In the genomic region with DNA sequence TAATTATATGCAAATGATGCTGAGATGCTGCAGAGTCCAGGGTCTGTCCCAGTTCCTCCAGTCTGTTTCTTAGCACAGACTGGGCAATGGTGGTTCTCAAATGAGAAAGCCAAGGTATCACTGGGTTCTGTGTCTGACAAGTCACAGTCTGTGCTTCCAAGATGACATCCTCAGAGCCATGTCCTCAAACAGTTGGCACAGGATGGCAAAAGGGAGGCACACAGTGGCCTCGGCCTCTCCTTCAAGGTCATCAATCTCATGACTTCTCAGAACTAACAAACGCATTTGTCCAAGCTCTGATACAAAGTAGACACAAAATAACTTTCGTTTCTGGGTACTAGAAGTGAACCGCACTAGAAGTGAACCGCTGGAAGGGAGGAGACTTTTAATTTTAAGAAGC, we compare ENCODE assay signal across 14 mouse cellular contexts. TPM values are rescaled to one million over a fixed set of nuclear protein-coding genes. Genes with fewer than 3 reads are reported as not detected.
DNase-seq lines count a peak whose midpoint lies in the region.
"Had no signal": no experiment of that assay in that cellular context is flagged by ENCODE, and none has a peak within 500 bp of the region (broad histone marks: within the 10 kb centered on the region; RNA-seq: fewer than 3 reads in every experiment).

No protein-coding gene starts in this region.

- peak; percentile 75 for DNase-seq in adrenal gland, adult (ENCODE audit: inconsistent age in 2 of 2, low spot score in 1 of 2)
- DNase-seq in adrenal gland, postnatal 4 days (ENCODE audit: low spot score in 2 of 2) = no peak
- DNase-seq in adrenal gland, adult 8-10 months = peak; percentile 23
- no peak for DNase-seq in adrenal gland, adult 18-20 months (ENCODE audit: low spot score in 2 of 2)
- peak; percentile 77 for DNase-seq in testis, postnatal 14 days (ENCODE audit: low spot score)
- no peak for DNase-seq in testis, postnatal 10 days (ENCODE audit: low spot score)
- DNase-seq: B cell, adult 2 months; cerebellum, adult 11-12 months; cerebellum, adult 2 months; cerebellum, adult 9-10 months; cerebellum, postnatal 10 days; cerebellum, postnatal 25 days; forebrain, postnatal 0 days had no signal

RNA-seq across cellular contexts. Expression of a gene that starts 9.8 kb away (rescaled TPM):
- 1 to 10 TPM in 1 of 2 experiments, under 1 TPM in 1; 0.62 to 1.1 TPM for total RNA-seq in adrenal gland, postnatal 4 days (2021)
- total RNA-seq in adrenal gland, adult 8-10 months (2022) = 1 to 10 TPM in 2 of 4 experiments, under 1 TPM in 2; 0.44 to 1.7 (median 1.1) TPM
- under 1 TPM; 0.40 to 0.51 TPM for total RNA-seq in adrenal gland, adult 18-20 months (2021)
- total RNA-seq: CH12.LX had no signal

Comparison
In these comparisons a context has a peak if more than half of its experiments do, and no peak if none do; other contexts are left out.
1. DNase-seq: peak in adrenal gland, adult (2 of 2), adrenal gland, adult 8-10 months (single experiment) and testis, postnatal 14 days (single experiment); none in adrenal gland, postnatal 4 days (0 of 2), adrenal gland, adult 18-20 months (0 of 2) and testis, postnatal 10 days (single experiment).